13 mouse cellular contexts compared by ENCODE assay signal in genomic region chr8:61325014-61325715, GRCm38 (mm10).
DNase-seq lines count a peak whose midpoint lies in the region; ATAC-seq lines count a peak whose summit lies in the region.
"Had no signal": no experiment of that assay in that cellular context is flagged by ENCODE, and none has a peak within 500 bp of the region (broad histone marks: within the 10 kb centered on the region; RNA-seq: fewer than 3 reads in every experiment).

No protein-coding gene starts in this region.

- DNase-seq in brain, embryonic 18.5 days (ENCODE audit: low read depth, low spot score), result peak; percentile 37
- no peak for DNase-seq in neural tube, embryonic 11.5 days (ENCODE audit: low spot score)
- DNase-seq in testis, postnatal 10 days (ENCODE audit: low spot score), result no peak
- no peak for DNase-seq in adrenal gland, postnatal 36 days
- DNase-seq in urinary bladder, adult 18-20 months (ENCODE audit: low spot score in 2 of 2), result no peak
- DNase-seq: adrenal gland, adult 2 months; heart, postnatal 4 days; lung, embryonic 14.5 days had no signal

- no peak overlapping the region for H3K9ac ChIP-seq in forebrain, embryonic 13.5 days
- H3K9ac ChIP-seq in hindbrain, embryonic 16.5 days (ENCODE audit: low read depth, low read length), result no peak overlapping the region
- H3K9ac ChIP-seq in neural tube, embryonic 11.5 days (ENCODE audit: low read length), result no peak overlapping the region
- H3K9ac ChIP-seq: limb, embryonic 13.5 days; lung, embryonic 14.5 days had no signal

- H3K4me1 ChIP-seq in forebrain, embryonic 13.5 days, result peaks cover 37% of the 10 kb centered on the region
- H3K4me1 ChIP-seq in hindbrain, embryonic 16.5 days (ENCODE audit: control insufficient read depth, insufficient read depth, low read depth, low read length), result peaks cover 15% of the 10 kb centered on the region
- peaks cover 24% of the 10 kb centered on the region for H3K4me1 ChIP-seq in neural tube, embryonic 11.5 days (ENCODE audit: control insufficient read depth, insufficient read depth, low read length)
- H3K4me1 ChIP-seq: megakaryocyte, embryonic 14.5 days had no signal

- H3K4me2 ChIP-seq in forebrain, embryonic 13.5 days, result peak overlapping the region; percentile 41
- H3K4me2 ChIP-seq in hindbrain, embryonic 16.5 days (ENCODE audit: low read length), result peak overlapping the region; percentile 37
- H3K4me2 ChIP-seq in neural tube, embryonic 11.5 days (ENCODE audit: low read depth), result no peak overlapping the region
- H3K4me2 ChIP-seq: limb, embryonic 13.5 days; lung, embryonic 14.5 days had no signal

- 9% methylated on average over 16 of the region's 16 CpGs for WGBS in forebrain, embryonic 13.5 days
- 28% methylated on average over 16 of the region's 16 CpGs for WGBS in hindbrain, embryonic 16.5 days
- 47% methylated on average over 16 of the region's 16 CpGs for WGBS in neural tube, embryonic 11.5 days

- H3K36me3 ChIP-seq in forebrain, embryonic 13.5 days (ENCODE audit: poor library complexity, severe bottlenecking), result peaks cover 12% of the 10 kb centered on the region
- H3K36me3 ChIP-seq in hindbrain, embryonic 16.5 days (ENCODE audit: control insufficient read depth, insufficient read depth, low read length), result no peaks in the 10 kb centered on the region
- no peaks in the 10 kb centered on the region for H3K36me3 ChIP-seq in neural tube, embryonic 11.5 days (ENCODE audit: control insufficient read depth, insufficient read depth, low read length)

- no peaks in the 10 kb centered on the region for H3K9me3 ChIP-seq in forebrain, embryonic 13.5 days (replicated peaks)
- H3K9me3 ChIP-seq in hindbrain, embryonic 16.5 days (ENCODE audit: control insufficient read depth, low read length), result no peaks in the 10 kb centered on the region
- H3K9me3 ChIP-seq in neural tube, embryonic 11.5 days (ENCODE audit: control insufficient read depth, low read length), result no peaks in the 10 kb centered on the region
- H3K9me3 ChIP-seq: limb, embryonic 13.5 days had no signal

- no peak overlapping the region for H3K4me3 ChIP-seq in forebrain, embryonic 13.5 days
- no peak overlapping the region for H3K4me3 ChIP-seq in hindbrain, embryonic 16.5 days (ENCODE audit: low read length)
- H3K4me3 ChIP-seq in neural tube, embryonic 11.5 days (ENCODE audit: low read depth, low read length), result no peak overlapping the region
- H3K4me3 ChIP-seq: limb, embryonic 13.5 days; megakaryocyte, embryonic 14.5 days had no signal

- no peaks in the 10 kb centered on the region for H3K27me3 ChIP-seq in forebrain, embryonic 13.5 days
- no peaks in the 10 kb centered on the region for H3K27me3 ChIP-seq in hindbrain, embryonic 16.5 days (replicated peaks; ENCODE audit: control insufficient read depth, insufficient read depth, low read length)
- H3K27me3 ChIP-seq in neural tube, embryonic 11.5 days (ENCODE audit: control insufficient read depth, insufficient read depth, low read length), result no peaks in the 10 kb centered on the region
- H3K27me3 ChIP-seq: limb, embryonic 13.5 days; megakaryocyte, embryonic 14.5 days had no signal

- ATAC-seq in forebrain, embryonic 13.5 days, result peak; percentile 90
- ATAC-seq in hindbrain, embryonic 16.5 days, result peak; percentile 61
- peak; percentile 62 for ATAC-seq in neural tube, embryonic 11.5 days (ENCODE audit: insufficient read depth, low FRiP score, low TSS enrichment)
- ATAC-seq: CD4-positive, CD25-positive, alpha-beta regulatory T cell, adult 4 months had no signal

- H3K27ac ChIP-seq in forebrain, embryonic 13.5 days, result peak overlapping the region; percentile 83
- no peak overlapping the region for H3K27ac ChIP-seq in hindbrain, embryonic 16.5 days (ENCODE audit: low read depth, low read length)
- no peak overlapping the region for H3K27ac ChIP-seq in neural tube, embryonic 11.5 days (ENCODE audit: low read depth, low read length)
- H3K27ac ChIP-seq: limb, embryonic 13.5 days had no signal
